Mouse (Mus musculus): ENCODE measurements at regions not wholly inside any gene's neighbourhood (a gene's known extent, or its start where the extent isn't known, plus 50 kb on each side); places are given as distances from the start of the nearest gene placed in this dataset.

GRCm38 (mm10) chr2:161416218-161416927 lies 307.5 kb upstream of the Chd6 start:
- TF ChIP-seq CTCF (IDR thresholded peaks at IDR 0.05; ENCODE audit: insufficient read depth, low read depth, low read length), result no peak
- no peak for TF ChIP-seq POLR2A (IDR thresholded peaks at IDR 0.05; ENCODE audit: insufficient read depth, low read depth, low read length)

All from olfactory bulb, adult 2 months (tissue).